Mouse (Mus musculus): ENCODE results near the gene Rhob.

- no peak for TF ChIP-seq POLR2A (IDR thresholded peaks at IDR 0.05; ENCODE audit: borderline replicate concordance, insufficient read depth, low read length)
- TF ChIP-seq CTCF (IDR thresholded peaks at IDR 0.05; ENCODE audit: borderline replicate concordance, insufficient read depth, low read depth, low read length), result no peak
Observed at GRCm38 (mm10) chr12:8454487-8454886, 45.3 kb downstream of the Rhob start.

Measured in cerebellum, adult 2 months (tissue).